Mouse (Mus musculus): ENCODE measurements around the gene Pde8b.

- TF ChIP-seq ZC3H11A (IDR thresholded peaks at IDR 0.05; ENCODE audit: borderline replicate concordance, low read depth, low read length) (no peak), HCFC1 (IDR thresholded peaks at IDR 0.05; ENCODE audit: borderline replicate concordance, insufficient read depth, low read length) (no peak), CHD2 (IDR thresholded peaks at IDR 0.05; ENCODE audit: low read depth, low read length) (no peak)
Observed at GRCm38 (mm10) chr13:95131041-95131440, 119.1 kb downstream of the Pde8b start.
